Mouse (Mus musculus) lung, embryonic 15.5 days (tissue): Measurements from ENCODE around the gene Il21r. TPM values are rescaled to one million over a fixed set of nuclear protein-coding genes. Genes with fewer than 3 reads are reported as not detected.
A peak's percentile ranks its signal among the peaks of the same experiment; 100 is the strongest.

Experiments
- ATAC-seq: fragments of 200-750 bp; cut with Nextera tagmentation; 2 replicates; pipeline ENCODE4 v1.8.0; 2017; ENCODE audit warnings: moderate number of reproducible peaks, borderline replicate concordance; ENCODE audit not compliant: low FRiP score, low TSS enrichment; ENCODE audit errors: extremely low read depth
- H3K27ac ChIP-seq: fragments of 300-500 bp; sonication (generic); 2 replicates; pipeline ENCODE4 v1.5.1; 2015; ENCODE audit warnings: moderate library complexity, mild to moderate bottlenecking, inconsistent platforms
- H3K27me3 ChIP-seq: fragments of 300-500 bp; sonication (generic); 2 replicates; pipeline ENCODE4 v1.6.1; 2015; ENCODE audit warnings: inconsistent platforms
- H3K36me3 ChIP-seq: fragments of 300-500 bp; sonication (generic); 2 replicates; pipeline ENCODE4 v1.6.1; 2015; ENCODE audit warnings: inconsistent platforms
- H3K4me1 ChIP-seq: fragments of 300-500 bp; sonication (generic); 2 replicates; pipeline ENCODE4 v1.6.1; 2015; ENCODE audit warnings: inconsistent platforms
- H3K4me2 ChIP-seq: fragments of 300-500 bp; sonication (generic); 2 replicates; pipeline ENCODE4 v1.6.1; 2015; ENCODE audit warnings: inconsistent platforms, mild to moderate bottlenecking, moderate library complexity
- H3K4me3 ChIP-seq: fragments of 300-500 bp; sonication (generic); 2 replicates; pipeline ENCODE4 v1.5.1; 2015; ENCODE audit warnings: mild to moderate bottlenecking, inconsistent platforms
- H3K9ac ChIP-seq: fragments of 300-500 bp; sonication (generic); 2 replicates; pipeline ENCODE4 v1.6.1; 2015; ENCODE audit warnings: inconsistent platforms
- H3K9me3 ChIP-seq: fragments of 300-500 bp; sonication (generic); 2 replicates; pipeline ENCODE4 v1.6.1; 2016; ENCODE audit warnings: inconsistent platforms
- WGBS: fragments of 180-500 bp; shearing (Covaris S2); methylation state at CpG from one replicate; pipeline ENCODE4 v1.1.7; 2015; 5-methylcytosine and 5-hydroxymethylcytosine counted together
- polyA plus RNA-seq: library from polyadenylated mRNA; unstranded; fragments of >200 nt; fragmentation: Nextera tagmentation; extraction: Ambion mirVana; gene quantifications from 2 replicates; pipeline ENCODE4 v1.2.1, GENCODE M21; 2015

The Il21r gene
- polyA plus RNA-seq, 1 experiment from 2014 or later, result 0.74 TPM

DNA sequence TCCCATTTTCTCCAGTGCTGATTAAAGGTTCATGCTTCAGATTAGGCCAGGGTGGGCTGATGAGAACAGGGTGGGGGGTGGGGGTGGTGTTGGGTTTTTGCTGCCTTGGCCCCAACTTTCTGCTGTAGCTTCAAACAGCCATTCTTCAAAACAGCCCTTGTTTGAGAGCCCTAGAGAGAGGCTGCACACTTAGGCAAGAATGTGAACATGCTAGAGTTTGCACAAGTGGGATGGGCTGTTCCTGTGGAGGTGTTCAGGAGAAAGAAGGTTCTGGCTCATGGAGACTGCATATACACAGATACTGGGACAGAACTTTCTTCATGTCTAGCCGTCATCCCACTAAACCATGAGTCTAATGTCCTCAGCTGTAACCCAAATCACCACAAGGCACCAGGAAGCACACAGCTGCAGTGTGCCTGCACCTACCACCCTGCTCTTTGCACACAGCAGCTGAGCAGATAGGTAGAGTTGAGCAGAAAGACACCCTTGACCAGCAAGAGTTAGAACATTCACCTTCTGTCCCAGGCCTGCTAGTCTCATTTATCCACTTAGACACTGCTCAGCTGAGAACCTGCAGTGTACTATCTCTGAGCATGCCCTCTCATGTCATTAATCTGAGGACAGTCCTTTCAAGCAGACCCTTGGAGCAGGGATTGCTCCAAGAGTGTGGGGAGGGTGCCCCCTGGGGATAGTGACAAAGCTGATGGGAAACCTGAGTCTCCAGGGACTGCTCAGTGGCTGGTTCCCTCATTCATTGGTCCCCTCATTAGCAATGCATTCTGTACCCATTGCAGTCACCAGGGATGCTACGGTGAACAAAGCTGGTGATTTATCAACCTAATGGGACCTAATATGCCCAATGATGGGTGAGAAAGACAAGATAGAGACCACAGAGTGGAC, 3.3 kb downstream of the Il21r start:
- no peak overlapping the region for H3K4me2 ChIP-seq
- H3K9me3 ChIP-seq, result no peaks in the 10 kb centered on the region
- peak overlapping the region; percentile 24; the same call in 1 of the 2 replicates for H3K27ac ChIP-seq
- H3K9ac ChIP-seq, result no peak overlapping the region
- WGBS, result 67% methylated on average over 2 of the region's 2 CpGs
- no peaks in the 10 kb centered on the region for H3K27me3 ChIP-seq
- H3K4me3 ChIP-seq, result no peak overlapping the region
- ATAC-seq, result 0 out of 2 replicates have a peak, but pooled peaks have one; percentile 10
- H3K4me1 ChIP-seq, result peaks cover 11% of the 10 kb centered on the region
- no peaks in the 10 kb centered on the region for H3K36me3 ChIP-seq

DNA sequence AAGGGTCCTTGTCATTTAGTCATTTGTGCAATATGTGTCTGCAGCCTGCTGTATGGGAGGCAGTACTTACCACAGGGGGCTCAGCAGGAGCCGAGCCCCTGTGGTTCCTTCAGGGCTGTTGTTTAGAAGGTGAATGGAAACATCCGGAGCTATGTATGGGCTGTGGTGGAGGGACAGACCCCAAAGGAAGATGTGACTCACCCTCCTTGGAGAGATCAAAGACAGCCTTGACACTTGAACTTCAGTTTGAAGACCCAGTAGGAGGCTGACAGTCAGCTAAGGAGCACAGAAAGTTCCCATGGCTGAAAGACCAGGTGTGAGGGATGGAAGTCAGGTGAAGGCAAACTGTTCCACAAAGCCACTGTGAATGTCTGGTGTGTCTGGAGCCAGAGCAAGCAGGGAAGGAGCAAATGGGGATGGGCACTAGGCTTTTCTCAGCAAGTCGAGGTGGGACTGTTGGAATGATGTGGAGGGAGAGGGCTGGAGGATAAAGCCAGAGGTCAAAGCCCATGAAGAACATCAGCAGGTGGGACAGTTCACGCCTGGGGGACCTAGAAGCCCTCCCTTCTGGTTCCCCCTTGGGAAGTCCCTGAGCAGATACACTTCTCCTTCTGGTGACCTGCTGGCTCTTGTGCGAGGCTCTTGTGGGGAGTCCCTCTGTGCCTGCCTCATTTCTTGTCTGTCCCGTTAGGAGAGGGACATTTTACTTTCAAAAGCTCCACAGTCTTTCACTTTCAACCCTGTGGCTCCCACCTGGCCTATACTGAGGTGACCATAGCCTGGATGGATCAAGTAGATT, 4.4 kb downstream of the Il21r start:
- no peak overlapping the region for H3K4me2 ChIP-seq
- 55% methylated on average over 6 of the region's 6 CpGs for WGBS
- H3K9me3 ChIP-seq, result no peaks in the 10 kb centered on the region
- ATAC-seq, result no peak
- H3K27me3 ChIP-seq, result no peaks in the 10 kb centered on the region
- no peaks in the 10 kb centered on the region for H3K36me3 ChIP-seq
- H3K27ac ChIP-seq, result no peak overlapping the region
- H3K9ac ChIP-seq, result no peak overlapping the region
- H3K4me3 ChIP-seq, result no peak overlapping the region
- H3K4me1 ChIP-seq, result peaks cover 11% of the 10 kb centered on the region

DNA sequence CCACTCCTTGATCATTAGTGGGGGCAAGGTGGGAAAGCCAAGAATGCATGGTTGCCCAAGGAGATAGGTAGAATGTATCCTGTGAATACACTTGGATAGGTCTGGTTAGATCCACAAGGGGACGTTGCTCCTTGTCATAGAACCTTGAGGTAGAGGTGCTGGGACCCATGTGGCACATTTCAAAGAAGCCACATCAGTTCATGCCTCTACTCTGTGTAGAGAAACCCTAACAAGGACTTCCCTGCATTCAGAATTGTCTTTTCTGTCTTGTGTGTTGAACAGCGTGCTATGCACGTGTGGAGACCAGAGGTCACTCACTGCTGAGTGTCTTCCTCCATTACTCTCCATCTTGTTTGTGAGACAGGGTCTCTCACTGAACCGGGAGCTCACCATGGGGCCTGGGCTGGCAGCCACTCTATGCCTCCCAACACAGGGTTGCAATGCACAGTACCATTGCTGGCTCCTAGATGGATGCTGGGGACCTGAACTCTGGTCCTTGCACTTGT, 5.0 kb downstream of the Il21r start:
- no peak overlapping the region for H3K27ac ChIP-seq
- H3K9ac ChIP-seq, result no peak overlapping the region
- no peak overlapping the region for H3K4me2 ChIP-seq
- ATAC-seq, result no peak
- WGBS, result 75% methylated on average over 4 of the region's 4 CpGs
- peaks cover 10% of the 10 kb centered on the region for H3K4me1 ChIP-seq
- H3K4me3 ChIP-seq, result no peak overlapping the region
- no peaks in the 10 kb centered on the region for H3K36me3 ChIP-seq
- no peaks in the 10 kb centered on the region for H3K27me3 ChIP-seq
- no peaks in the 10 kb centered on the region for H3K9me3 ChIP-seq

- H3K27ac ChIP-seq, result no peak overlapping the region
- no peak overlapping the region for H3K9ac ChIP-seq
- H3K36me3 ChIP-seq, result no peaks in the 10 kb centered on the region
- no peaks in the 10 kb centered on the region for H3K27me3 ChIP-seq
- H3K4me3 ChIP-seq, result no peak overlapping the region
- H3K4me2 ChIP-seq, result no peak overlapping the region
- no peaks in the 10 kb centered on the region for H3K4me1 ChIP-seq
- no peaks in the 10 kb centered on the region for H3K9me3 ChIP-seq
- 55% methylated on average over 5 of the region's 5 CpGs for WGBS
- no peak for ATAC-seq
Observed at GRCm38 (mm10) chr7:125613579-125613978, 10.3 kb downstream of the Il21r start.

GRCm38 (mm10) chr7:125615453-125615852, 12.2 kb downstream of the Il21r start:
- WGBS, result 85% methylated on average over 7 of the region's 7 CpGs
- Histone ChIP-seq H3K36me3 (no peaks in the 10 kb centered on the region), H3K4me2 (no peak overlapping the region), H3K27ac (no peak overlapping the region), H3K4me1 (no peaks in the 10 kb centered on the region), H3K9ac (no peak overlapping the region), H3K9me3 (no peaks in the 10 kb centered on the region), H3K4me3 (no peak overlapping the region), H3K27me3 (no peaks in the 10 kb centered on the region)
- ATAC-seq, result no peak

GRCm38 (mm10) chr7:125618016-125618415, 14.8 kb downstream of the Il21r start:
- ATAC-seq, result no peak
- WGBS, result 75% methylated on average over 7 of the region's 7 CpGs
- Histone ChIP-seq H3K4me2 (no peak overlapping the region), H3K4me3 (no peak overlapping the region), H3K9ac (no peak overlapping the region), H3K9me3 (no peaks in the 10 kb centered on the region), H3K36me3 (no peaks in the 10 kb centered on the region), H3K4me1 (peaks cover 3% of the 10 kb centered on the region), H3K27me3 (no peaks in the 10 kb centered on the region), H3K27ac (no peak overlapping the region)

DNA sequence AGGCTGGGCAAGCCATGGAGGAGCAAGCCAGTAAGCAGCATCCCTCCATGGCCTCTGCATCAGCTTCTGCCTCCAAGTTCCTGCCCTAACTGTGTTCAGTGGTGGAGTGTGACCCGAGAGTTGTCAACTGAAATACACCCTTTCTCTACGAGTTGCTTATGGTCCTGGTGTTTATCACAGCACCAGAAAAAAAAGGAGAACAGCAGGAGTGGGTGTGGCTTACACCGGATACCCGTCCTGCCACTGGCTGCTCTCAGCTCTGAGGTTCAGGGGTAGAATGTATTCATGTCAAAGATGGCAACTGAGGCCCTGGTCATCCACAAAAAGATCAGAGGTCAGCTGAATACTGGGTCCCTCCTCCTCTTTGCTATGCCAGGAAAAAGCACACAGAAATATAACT, 16.8 kb downstream of the Il21r start:
- Histone ChIP-seq H3K36me3 (no peaks in the 10 kb centered on the region), H3K4me3 (no peak overlapping the region), H3K9me3 (no peaks in the 10 kb centered on the region), H3K4me2 (no peak overlapping the region), H3K4me1 (peaks cover 11% of the 10 kb centered on the region), H3K27ac (no peak overlapping the region), H3K9ac (no peak overlapping the region), H3K27me3 (no peaks in the 10 kb centered on the region)
- WGBS, result 69% methylated on average over 4 of the region's 4 CpGs
- no peak for ATAC-seq

- WGBS, result 55% methylated on average over 7 of the region's 7 CpGs
- no peak; the same call in 1 of the 2 replicates for ATAC-seq
- H3K27ac ChIP-seq, result peak overlapping the region; percentile 8; the same call in 1 of the 2 replicates
Observed at GRCm38 (mm10) chr7:125622741-125623685, 19.8 kb downstream of the Il21r start.

DNA sequence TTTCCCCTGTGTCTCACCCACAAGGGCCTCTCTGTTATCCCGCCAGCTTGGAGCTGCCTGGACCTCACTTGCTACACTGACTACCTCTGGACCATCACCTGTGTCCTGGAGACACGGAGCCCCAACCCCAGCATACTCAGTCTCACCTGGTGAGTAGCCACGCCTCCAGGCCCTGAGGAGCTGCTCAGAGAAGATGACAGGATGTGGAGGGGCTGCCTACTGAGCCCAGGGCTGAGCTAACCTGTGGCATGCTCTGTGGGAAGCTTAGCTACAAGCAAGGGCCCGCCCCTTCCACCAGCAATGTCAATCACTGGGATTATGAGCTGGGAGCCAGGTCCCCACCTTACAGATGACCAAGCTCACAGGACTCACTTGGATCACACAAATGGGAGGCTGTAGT, 22.0 kb downstream of the Il21r start:
- Histone ChIP-seq H3K36me3 (no peaks in the 10 kb centered on the region), H3K27me3 (no peaks in the 10 kb centered on the region), H3K9me3 (no peaks in the 10 kb centered on the region), H3K4me3 (no peak overlapping the region), H3K4me2 (no peak overlapping the region), H3K4me1 (peaks cover 14% of the 10 kb centered on the region), H3K27ac (no peak overlapping the region), H3K9ac (no peak overlapping the region)
- no peak for ATAC-seq
- WGBS, result 63% methylated on average over 4 of the region's 4 CpGs

More at GRCm38 (mm10) chr7:125622741-125623685, 19.8 kb downstream of the Il21r start:
- H3K9ac ChIP-seq, result no peak overlapping the region
- H3K9me3 ChIP-seq, result no peaks in the 10 kb centered on the region
- H3K4me2 ChIP-seq, result no peak overlapping the region
- H3K27me3 ChIP-seq, result no peaks in the 10 kb centered on the region
- H3K4me3 ChIP-seq, result no peak overlapping the region
- no peaks in the 10 kb centered on the region for H3K36me3 ChIP-seq
- peaks cover 11% of the 10 kb centered on the region for H3K4me1 ChIP-seq

- Histone ChIP-seq H3K9me3 (no peaks in the 10 kb centered on the region), H3K27ac (no peak overlapping the region), H3K4me1 (peaks cover 19% of the 10 kb centered on the region), H3K4me3 (no peak overlapping the region), H3K36me3 (no peaks in the 10 kb centered on the region), H3K9ac (no peak overlapping the region), H3K4me2 (no peak overlapping the region), H3K27me3 (no peaks in the 10 kb centered on the region)
- 44% methylated on average over 7 of the region's 7 CpGs for WGBS
- ATAC-seq, result no peak
Observed at GRCm38 (mm10) chr7:125625829-125626228, 22.6 kb downstream of the Il21r start.

DNA sequence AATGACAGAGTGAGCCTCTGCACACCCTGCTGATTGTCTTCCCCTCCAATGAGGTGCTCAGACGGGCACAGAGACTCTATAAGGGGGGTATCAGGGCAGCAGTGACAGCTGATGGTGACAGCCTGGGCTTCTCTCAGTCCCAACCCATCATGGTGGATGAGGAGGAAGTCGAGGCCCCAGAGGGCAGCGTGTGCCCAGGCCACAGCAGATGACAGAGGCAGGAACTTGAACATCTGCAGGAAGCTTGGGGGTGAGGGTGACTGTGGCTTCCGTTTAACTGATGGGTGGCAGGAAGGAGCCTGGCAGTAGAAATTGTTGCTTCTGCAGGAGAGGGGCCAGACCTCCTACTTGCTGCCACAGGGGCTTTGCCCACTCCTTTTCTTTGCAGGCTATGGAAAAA, 27.1 kb downstream of the Il21r start:
- no peak for ATAC-seq
- Histone ChIP-seq H3K36me3 (no peaks in the 10 kb centered on the region), H3K27ac (no peak overlapping the region), H3K4me3 (no peak overlapping the region), H3K4me2 (no peak overlapping the region), H3K4me1 (peaks cover 32% of the 10 kb centered on the region), H3K9ac (no peak overlapping the region), H3K27me3 (no peaks in the 10 kb centered on the region), H3K9me3 (no peaks in the 10 kb centered on the region)
- 34% methylated on average over 4 of the region's 4 CpGs for WGBS
